Mouse (Mus musculus) T-helper 1 cell (primary cell): Measurements from ENCODE around the gene Tbl1x.

Experiments
- in situ Hi-C: fragments of 300-600 bp; cut with MboI, MseI; formaldehyde crosslinking; loops from one replicate; pipeline ENCODE4 v1.15.1; 2025; ENCODE audit warnings: high pct_unique_total_duplicates

The Tbl1x gene

DNA sequence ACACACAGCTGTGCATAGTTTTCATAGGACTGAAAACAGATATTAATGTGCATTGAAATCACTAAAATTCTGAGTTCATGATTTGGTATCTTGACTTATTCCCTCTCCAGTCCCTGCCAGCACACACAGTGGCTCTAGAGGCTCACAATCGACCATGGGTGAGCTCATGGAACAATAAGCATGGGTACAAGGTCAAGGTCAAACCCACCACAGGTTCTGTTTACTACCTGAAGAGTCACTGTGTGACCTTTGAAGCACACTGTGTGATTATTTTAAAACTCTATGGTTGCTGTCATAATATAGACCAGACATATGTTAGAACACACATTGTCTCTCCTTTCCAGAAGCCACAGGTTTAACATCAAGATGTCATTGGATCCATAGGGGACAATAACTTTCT is 96.7 kb downstream of the Tbl1x start:
- in situ Hi-C loops, result no loop called here

DNA sequence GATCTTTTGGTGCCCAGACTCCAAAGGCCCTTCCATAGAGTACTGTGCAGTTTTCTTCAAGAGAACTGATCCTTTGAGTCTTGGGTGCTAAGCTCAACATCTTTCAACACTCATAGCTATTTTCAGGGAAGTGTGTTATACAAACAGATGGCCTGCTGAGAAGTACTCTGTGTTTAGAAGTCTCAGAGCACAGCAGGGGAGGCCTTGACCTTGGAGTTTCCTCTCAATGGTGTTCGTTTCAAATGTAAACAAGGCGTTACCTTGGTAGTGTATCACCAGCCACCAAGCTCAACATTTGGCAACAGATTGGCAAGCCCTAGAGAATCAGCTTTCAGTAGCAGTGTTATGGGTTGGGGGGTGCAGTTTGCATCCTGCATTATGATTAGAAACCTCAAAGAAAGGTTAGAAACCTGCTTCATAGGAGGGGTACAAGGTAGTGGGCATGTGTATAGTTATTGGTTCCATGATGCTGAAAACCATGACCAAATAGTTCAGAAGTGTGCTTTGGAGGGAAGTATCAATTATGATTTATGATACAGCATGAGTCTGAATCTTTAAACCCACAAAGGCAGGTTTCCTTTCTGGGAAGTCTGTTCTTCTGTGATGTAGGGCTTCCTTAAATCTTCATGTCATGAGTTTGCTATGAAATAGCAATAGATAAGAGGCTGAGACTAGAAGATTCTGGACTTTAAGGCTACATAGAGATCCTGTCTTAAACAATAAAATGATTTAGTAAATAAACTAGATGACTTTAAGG is 98.3 kb downstream of the Tbl1x start:
- in situ Hi-C loops, result no loop called here

DNA sequence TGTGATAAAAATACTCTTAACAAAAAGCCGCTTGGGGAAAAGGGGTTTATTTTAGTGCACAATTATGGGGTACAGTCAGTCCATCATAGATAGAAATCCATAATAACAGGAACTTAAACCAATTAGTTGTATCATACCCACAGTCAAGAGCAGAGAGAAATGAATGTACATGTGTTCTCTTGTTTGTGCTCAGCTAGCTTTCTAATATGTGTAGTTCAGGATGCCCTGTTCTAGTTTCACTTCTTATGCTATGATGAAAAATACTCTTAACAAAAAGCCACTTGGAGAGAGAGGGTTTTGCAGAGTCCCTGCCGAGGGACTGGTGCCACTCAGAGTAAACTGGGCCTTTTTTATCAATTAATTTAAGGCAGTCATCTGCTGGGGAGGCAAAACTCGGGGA is 101.1 kb downstream of the Tbl1x start:
- in situ Hi-C loops, result no loop called here

DNA sequence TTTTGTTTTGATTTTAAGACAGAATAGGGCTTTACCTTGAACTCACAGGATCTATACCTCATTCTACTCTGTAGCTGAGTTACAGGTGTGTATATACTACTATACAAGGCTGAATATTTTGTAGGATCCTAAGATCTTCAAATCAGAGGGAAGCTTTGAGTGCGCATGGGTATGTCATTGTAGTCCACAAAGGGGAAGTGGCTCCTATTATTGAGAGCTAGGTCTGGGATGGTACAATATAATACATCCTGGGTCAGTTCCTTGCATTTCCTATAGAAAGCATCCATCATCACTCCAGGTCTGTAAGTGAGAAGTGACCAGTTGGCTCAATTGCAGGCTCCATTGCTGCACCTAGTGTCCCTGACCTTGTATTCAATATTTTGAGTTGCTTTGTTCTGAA is 102.2 kb downstream of the Tbl1x start:
- in situ Hi-C loops, result no loop called here

DNA sequence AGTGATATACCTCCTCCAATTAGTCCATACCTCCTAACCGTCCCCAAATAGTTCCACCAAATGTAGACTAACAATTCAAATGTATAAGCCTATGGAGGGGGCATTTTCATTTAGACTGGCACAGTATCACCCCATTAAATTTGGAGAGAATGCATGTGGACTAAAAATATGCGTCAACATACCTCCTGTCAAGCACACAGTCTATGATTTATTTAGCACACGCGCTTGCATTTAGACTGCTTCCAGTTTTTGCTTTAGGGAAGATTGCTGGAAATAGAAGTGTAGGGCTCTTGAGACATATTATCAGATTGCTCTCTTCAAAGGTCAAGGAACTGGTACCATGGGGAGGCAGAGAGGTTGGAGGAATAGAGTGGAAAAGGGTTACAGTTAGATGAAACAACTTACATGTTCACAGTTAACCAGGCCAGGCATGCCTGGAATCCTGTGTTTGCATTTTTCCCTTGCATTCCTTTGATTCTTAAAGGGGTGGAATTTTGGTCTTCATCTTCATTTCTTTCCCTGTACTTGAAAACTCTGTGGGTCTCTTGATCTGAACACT is 105.0 kb downstream of the Tbl1x start:
- in situ Hi-C loops, result no loop called here

DNA sequence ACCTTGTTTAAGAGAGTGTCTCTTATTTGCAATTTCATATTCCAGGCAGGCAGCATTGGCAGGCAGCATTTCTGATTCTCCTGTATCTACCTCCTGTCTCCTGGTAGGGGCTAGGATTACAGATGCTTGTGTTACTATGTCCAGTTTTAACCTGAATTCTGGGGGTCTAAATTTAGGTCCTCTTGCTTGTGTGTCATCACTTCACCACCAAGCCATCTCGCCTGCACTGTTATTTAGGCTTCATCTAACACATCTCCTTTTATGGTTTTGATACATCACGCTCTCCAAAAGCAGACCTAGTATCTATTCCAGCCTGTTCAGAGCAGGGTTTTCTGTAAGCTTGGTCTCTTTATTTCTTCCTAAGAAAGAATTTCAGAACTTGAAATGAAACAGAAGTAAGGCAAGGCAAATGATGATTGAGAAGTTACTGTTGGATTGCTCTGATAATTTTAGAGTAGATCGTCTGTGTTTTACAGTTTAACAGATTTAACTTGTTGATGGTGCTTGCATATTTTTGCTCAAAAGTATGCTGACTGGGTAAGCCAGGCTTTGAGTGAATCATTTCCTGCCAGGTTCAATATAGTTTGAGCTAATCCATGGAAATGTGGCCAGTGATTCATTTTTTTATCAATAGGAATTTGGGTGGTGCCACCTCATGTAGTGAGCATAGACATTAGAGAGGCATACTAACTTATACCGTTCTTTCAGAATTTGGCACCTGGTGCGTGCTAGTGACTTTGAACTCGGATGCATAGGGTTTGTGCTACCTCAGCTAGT is 106.7 kb downstream of the Tbl1x start:
- in situ Hi-C loops, result no loop called here

DNA sequence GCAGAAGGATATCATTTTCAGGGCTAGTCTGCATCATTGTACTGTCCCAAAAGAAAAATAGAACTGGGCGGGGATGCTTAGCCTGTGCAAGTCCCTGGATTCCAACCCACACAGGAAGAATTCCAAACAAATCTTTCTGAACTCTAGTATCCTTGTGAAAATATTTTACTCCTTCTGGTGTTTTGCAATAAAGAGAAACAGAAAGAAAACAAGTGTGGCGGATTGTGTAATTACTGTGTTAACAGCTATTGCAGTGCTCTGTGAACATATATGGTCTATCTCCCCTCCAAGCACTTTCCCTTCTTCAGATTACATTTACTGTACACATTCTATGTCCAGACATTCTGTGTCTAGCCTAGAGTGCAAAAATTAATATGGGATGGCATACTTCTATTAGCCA is 119.6 kb downstream of the Tbl1x start:
- in situ Hi-C loops, result no loop called here

DNA sequence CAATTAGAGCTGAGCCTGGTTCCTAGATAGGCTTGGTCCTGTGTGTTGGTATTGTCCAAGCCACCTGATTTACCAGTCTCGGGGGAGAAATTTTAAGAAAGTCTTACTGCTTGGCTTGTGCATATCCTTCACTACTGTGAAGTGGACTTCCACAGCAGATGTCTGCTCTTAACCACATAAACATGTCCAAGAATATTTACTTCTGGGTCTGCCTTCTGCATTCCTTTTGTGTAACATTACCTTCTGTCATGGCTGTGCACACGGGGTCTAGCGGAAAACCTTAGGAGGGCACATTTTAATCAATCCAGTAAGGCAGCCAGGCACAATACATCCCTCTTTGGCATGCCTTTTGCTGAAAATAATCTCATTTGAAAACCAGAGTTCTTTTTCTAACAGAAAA is 125.7 kb downstream of the Tbl1x start:
- in situ Hi-C loops, result no loop called here

DNA sequence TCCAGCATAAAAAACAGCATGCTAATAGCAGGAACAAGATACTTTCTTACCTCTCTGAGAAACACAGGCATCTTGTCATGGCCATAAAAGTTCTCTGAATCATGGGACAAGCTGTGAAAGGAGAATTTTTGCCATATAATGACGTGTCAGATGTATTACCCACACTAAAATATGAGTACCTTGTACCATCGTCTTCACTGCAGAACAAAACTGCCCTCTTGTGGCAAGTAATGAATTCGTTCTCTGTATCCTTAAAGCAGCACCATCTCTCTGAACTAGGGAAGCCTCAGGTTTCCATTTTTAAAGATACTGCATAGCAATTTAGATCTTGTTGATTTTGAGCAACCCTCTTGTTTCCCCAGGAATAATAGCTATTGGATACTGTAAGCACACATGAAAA is 127.3 kb downstream of the Tbl1x start:
- in situ Hi-C loops, result no loop called here

DNA sequence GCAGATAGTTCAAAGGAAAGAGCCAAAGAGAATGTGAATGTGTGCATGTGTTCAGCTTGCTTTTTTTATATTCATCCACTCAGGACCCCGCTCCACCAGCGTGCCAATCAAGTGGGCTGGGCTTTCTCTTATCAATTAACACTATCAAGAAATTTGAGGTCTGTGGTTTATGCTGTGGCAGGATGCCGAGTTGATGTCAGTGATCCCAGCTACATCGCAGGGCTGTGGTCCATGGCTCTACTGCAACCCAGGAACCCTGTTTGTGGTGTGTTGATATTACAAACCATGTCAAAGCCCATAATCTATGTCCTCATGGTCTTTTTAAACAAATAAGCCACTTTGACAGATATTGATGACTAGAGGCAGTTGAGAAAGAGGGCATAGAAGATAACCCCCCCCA is 129.5 kb downstream of the Tbl1x start:
- in situ Hi-C loops, result loop anchor here (10.0 kb wide), 1 partner anchor 216 kb away; no protein-coding TSS in a partner anchor

DNA sequence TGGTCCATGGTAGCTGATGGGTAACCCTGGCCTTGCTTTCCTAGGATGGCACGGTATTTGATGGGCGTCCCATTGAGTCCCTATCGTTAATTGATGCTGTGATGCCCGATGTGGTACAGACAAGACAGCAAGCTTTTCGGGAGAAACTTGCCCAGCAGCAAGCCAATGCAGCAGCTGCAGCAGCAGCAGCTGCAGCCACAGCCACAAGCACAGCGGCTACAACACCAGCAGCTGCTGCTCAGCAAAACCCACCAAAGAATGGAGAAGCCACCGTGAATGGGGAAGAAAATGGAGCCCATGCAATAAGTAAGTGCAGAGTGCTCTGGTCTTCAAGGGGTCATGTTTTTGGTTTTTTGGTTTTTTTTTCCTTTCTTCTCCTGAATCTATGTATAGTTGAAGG is 135.4 kb downstream of the Tbl1x start:
- in situ Hi-C loops, result loop anchor here (10.0 kb wide), 1 partner anchor 221 kb away; no protein-coding TSS in a partner anchor

DNA sequence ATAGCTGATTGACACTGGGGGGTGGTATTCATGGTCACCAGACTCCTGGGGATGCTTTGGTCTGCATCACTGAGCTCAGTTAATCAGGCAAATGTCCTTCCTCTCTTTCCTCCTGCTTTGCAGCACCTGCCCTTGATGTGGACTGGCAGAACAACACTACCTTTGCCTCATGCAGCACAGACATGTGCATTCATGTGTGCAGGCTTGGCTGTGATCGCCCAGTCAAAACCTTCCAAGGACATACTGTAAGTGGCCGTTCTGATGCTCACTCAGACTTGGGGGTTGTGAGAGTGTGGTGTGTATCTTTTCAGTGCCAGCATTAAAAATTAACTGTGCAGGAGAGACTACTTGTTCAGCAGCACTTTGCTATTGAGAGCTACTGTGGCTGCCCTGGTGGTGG is 139.4 kb downstream of the Tbl1x start:
- in situ Hi-C loops, result no loop called here

DNA sequence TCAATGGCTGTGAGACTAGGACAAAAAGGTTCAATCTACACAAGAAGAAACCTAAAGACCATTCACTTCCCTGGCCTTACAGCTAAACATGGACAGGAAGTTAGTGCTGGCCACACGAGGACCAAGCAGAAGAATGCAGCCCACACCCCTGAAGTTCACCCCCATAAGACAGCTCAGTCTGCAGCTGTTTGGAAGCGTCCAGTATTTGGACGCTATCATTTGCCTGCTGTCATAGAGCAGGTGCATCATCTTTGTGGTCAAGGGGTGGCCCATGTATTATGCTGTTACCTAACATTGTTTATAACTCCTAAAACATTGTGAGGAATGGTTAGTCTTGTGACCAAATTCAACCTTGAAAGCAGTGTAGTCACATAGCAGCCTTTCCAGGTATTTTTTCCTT is 151.2 kb downstream of the Tbl1x start:
- in situ Hi-C loops, result no loop called here

DNA sequence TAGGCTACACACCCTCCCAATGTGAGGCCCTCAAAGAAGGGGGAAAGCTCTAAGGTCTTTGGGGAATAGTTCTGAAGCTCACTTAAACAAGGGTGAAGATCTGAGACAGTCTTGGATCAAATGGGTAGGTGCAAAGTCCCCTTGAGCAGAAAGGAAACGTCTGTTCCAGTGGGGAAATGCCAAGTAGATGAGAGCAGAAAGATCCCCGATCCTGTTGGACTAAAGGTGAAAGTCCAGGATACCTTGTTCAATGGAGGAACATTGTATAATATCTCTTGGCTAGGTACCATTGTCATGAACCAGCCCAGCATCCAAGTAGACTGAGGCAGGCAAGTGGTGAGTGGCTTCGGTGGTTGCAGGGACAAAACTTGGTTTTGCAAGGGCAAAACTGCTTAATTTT is 152.5 kb downstream of the Tbl1x start:
- in situ Hi-C loops, result no loop called here

DNA sequence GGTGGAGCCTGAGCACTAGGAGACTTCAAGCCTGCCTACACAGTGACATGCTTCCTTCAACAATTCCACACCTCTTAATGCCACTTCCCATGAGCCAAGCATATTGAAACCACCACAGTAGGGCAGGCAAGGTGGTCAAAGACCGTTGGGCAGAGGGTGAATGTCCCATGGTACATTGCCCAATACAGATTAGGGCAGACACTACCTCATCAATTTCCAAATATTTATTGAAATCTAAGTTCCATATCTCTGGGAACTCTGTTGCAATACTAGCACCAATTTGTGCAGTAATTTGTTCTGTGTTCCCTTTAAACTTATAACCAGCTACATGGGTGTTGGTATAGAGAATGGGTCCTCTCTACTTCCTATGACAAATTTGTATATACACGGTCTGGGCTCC is 154.2 kb downstream of the Tbl1x start:
- in situ Hi-C loops, result no loop called here

DNA sequence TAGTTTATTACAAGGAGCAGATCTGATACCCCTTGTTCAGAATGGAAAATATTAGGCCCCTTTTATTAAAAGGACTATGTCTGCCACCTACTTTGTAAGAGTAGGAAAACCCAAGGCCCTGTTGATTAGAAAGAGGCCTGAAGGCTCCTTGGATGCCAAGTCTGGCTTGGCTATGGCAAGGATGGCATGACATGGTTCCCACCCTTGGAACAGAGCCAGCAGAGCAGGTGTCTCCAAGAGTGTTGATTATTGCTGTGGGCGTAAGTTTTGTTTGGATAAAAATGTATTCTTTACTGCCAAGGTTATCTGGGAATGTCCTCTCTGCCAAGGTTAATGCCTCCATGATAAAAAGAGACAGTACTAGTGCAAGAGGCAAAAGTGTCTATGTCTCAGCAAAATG is 156.1 kb downstream of the Tbl1x start:
- in situ Hi-C loops, result no loop called here

DNA sequence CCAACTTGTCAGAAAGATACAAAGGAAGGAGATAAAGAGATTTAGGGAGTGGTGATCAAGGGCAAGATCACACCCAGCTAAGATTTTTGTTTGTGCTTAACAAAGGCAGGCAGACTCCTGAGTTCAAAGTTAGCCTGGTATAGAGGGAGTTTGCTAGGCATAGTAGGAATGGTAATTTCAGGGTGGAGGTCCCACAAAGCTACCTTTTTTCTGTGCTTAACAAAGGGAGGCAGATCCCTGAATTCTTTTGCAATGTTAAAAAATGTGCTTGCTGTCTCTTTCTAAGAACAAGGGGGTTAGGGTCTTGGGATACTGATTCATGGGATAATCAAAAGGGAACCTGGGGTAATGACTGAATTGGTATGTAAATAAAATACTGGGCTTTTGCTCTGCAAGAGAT is 156.6 kb downstream of the Tbl1x start:
- in situ Hi-C loops, result no loop called here

DNA sequence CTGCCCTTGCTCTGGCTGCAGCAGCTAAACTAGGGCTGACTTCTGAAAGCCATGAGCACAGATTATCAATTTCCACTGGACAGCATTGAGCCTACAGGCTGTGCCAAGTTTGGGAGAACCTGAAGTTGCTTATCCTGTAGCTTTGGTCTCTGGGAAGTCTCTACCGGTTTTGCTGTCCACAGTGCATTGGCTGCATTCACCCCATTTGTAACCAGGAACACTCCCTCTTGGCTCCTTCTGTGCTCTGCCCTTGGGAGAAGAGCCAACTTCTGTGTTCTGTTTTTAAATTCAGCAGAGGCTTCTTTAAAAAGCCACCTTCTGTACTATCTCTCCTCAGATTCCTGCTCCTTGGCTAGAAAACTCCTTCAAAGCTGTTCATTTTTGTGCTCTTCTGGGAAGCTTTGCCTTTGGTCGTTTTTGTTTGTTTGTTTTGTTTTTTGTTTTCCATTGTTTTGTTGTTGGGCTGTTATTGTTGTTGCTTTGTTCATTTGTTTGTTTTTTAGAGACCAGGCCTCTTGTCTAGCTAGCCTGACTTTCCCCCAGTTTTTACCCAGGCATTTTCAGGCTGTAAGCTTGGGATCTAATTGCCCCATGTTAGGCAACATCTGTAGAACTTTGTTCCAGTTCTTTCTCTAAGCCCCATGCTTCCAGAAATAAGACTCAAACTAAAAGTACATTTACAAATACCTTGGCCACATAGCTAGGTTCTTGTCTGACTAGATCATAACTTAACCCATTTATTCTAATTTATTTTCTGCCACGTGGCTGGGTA is 159.2 kb downstream of the Tbl1x start:
- in situ Hi-C loops, result no loop called here
